Mouse (Mus musculus) forebrain, embryonic 11.5 days (tissue): ENCODE measurements around the gene Krtap15. TPM values are rescaled to one million over a fixed set of nuclear protein-coding genes. Genes with fewer than 3 reads are reported as not detected.

Experiments used
- ATAC-seq: fragments of 200-750 bp; cut with Nextera tagmentation; replicated peaks from 2 replicates; pipeline ENCODE4 v1.8.0; 2017; ENCODE audit warnings: moderate TSS enrichment; ENCODE audit not compliant: low FRiP score
- DNase-seq: peaks from one replicate; pipeline ENCODE4 v3.0.0-alpha.2; 2017; ENCODE audit warnings: low spot score
- H3K27ac ChIP-seq: fragments of 300-500 bp; sonication (generic); 2 replicates; pipeline ENCODE4 v1.5.1; 2014; ENCODE audit warnings: low read depth, low read length
- H3K27me3 ChIP-seq: fragments of 300-500 bp; sonication (generic); 2 replicates; pipeline ENCODE4 v1.6.1; 2014; ENCODE audit warnings: mild to moderate bottlenecking, low read length, mixed read lengths; ENCODE audit not compliant: control insufficient read depth, insufficient read depth
- H3K36me3 ChIP-seq: fragments of 300-500 bp; sonication (generic); 2 replicates; pipeline ENCODE4 v1.6.1; 2014; ENCODE audit warnings: mild to moderate bottlenecking, low read length, moderate library complexity, mixed read lengths; ENCODE audit not compliant: control insufficient read depth, insufficient read depth
- H3K4me1 ChIP-seq: fragments of 300-500 bp; sonication (generic); replicated peaks from 2 replicates; pipeline ENCODE4 v1.6.1; 2014; ENCODE audit warnings: low read length, mixed read lengths; ENCODE audit not compliant: control insufficient read depth, insufficient read depth
- H3K4me2 ChIP-seq: fragments of 300-500 bp; sonication (generic); 2 replicates; pipeline ENCODE4 v1.6.1; 2014; ENCODE audit warnings: low read depth, mild to moderate bottlenecking, low read length, moderate library complexity, mixed read lengths; ENCODE audit not compliant: severe bottlenecking
- H3K4me3 ChIP-seq: fragments of 300-500 bp; sonication (generic); 2 replicates; pipeline ENCODE4 v1.5.1; 2014; ENCODE audit warnings: low read depth, low read length
- H3K9ac ChIP-seq: fragments of 300-500 bp; sonication (generic); 2 replicates; pipeline ENCODE4 v1.6.1; 2014; ENCODE audit warnings: low read length
- H3K9me3 ChIP-seq: fragments of 300-500 bp; sonication (generic); 2 replicates; pipeline ENCODE4 v1.6.1; 2016; ENCODE audit warnings: low read length, mixed read lengths; ENCODE audit not compliant: control insufficient read depth
- WGBS: fragments of 180-500 bp; shearing (Covaris S2); extraction: QIAGEN DNeasy Blood & Tissue Kit; methylation state at CpG from one replicate; pipeline ENCODE4 v1.1.7; 2014; 5-methylcytosine and 5-hydroxymethylcytosine counted together
- polyA plus RNA-seq: library from polyadenylated mRNA; unstranded; fragments of >200 nt; fragmentation: Nextera tagmentation; extraction: Ambion mirVana; gene quantifications from 2 replicates; pipeline ENCODE4 v1.2.1, GENCODE M21; 2014

Gene Krtap15
- polyA plus RNA-seq = not detected in 2 replicates

DNA sequence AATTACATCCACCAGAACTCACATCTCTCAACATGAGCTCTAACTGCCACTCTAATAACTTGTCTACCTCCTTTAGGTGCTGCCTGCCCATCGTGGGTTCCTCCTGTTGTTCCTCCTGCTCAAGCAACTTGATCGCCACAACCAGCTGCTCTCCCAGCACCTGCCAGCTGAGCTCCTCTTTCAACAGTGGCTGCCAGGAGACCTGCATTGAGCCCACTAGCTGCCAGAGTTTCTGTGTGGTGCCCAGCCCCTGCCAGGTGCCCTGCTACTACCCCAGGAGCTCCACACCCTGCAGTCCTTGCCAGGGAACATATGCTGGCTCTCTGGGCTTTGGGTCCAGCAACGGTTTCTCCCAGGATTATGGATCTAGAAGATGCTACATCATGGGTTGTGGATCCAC lies at the start of gene Krtap15:
TSS of gene Krtap15 (plus strand) at position 150 of the 400 bp plus-strand sequence.
- ATAC-seq (no peak), DNase-seq (no peak)
- no peak within 1 kb of the TSS for H3K9ac ChIP-seq
- no peaks in the 10 kb centered on the region for H3K36me3 ChIP-seq
- H3K4me1 ChIP-seq = no peaks in the 10 kb centered on the region
- WGBS = 74% methylated on average over 3 of the region's 3 CpGs
- no peak within 1 kb of the TSS for H3K4me2 ChIP-seq
- no peak within 1 kb of the TSS for H3K27ac ChIP-seq
- no peak within 1 kb of the TSS for H3K4me3 ChIP-seq
- no peaks in the 10 kb centered on the region for H3K9me3 ChIP-seq
- H3K27me3 ChIP-seq = no peaks in the 10 kb centered on the region

GRCm38 (mm10) chr16:88774106-88774505 lies 45.9 kb upstream of the Krtap15 start, which contains the start of gene 2310057N15Rik:
Gene 2310057N15Rik, minus strand, starts transcription at chr16:88774206.
- WGBS = 92% methylated on average over 2 of the region's 2 CpGs
- H3K9me3 ChIP-seq = no peaks in the 10 kb centered on the region
- H3K4me1 ChIP-seq = no peaks in the 10 kb centered on the region
- no peak within 1 kb of the TSS for H3K4me2 ChIP-seq
- H3K9ac ChIP-seq = no peak within 1 kb of the TSS
- H3K27ac ChIP-seq = no peak within 1 kb of the TSS
- H3K27me3 ChIP-seq = no peaks in the 10 kb centered on the region
- no peak within 1 kb of the TSS for H3K4me3 ChIP-seq
- no peaks in the 10 kb centered on the region for H3K36me3 ChIP-seq
- ATAC-seq = no peak
- no peak for DNase-seq

DNA sequence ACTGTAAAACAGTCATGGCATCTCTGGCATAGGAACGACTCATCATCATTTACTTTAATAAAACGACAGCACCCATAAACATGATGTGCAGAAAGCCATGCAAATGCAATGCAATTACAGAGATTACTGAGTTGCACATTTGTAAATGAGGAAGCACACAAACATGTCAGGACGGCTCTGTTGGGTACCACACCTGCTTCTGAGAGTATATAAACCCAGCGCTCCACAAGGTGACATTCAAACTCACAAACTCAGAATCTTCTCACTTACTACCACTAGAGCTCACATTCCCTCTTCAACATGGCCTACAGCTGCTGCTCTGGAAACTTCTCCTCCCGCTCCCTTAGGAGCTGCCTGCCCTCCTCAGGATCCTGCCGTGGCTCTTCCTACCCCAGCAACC lies 42.4 kb upstream of the Krtap15 start, which contains the start of gene Gm5965:
TSS of gene Gm5965 (plus strand) at position 301 of the 400 bp plus-strand sequence.
- Histone ChIP-seq H3K4me3 (no peak within 1 kb of the TSS), H3K4me1 (no peaks in the 10 kb centered on the region), H3K36me3 (no peaks in the 10 kb centered on the region), H3K27ac (no peak within 1 kb of the TSS), H3K27me3 (no peaks in the 10 kb centered on the region), H3K9ac (no peak within 1 kb of the TSS), H3K9me3 (no peaks in the 10 kb centered on the region), H3K4me2 (no peak within 1 kb of the TSS)
- DNase-seq (no peak), ATAC-seq (no peak)
- WGBS = 88% methylated on average over 6 of the region's 6 CpGs

DNA sequence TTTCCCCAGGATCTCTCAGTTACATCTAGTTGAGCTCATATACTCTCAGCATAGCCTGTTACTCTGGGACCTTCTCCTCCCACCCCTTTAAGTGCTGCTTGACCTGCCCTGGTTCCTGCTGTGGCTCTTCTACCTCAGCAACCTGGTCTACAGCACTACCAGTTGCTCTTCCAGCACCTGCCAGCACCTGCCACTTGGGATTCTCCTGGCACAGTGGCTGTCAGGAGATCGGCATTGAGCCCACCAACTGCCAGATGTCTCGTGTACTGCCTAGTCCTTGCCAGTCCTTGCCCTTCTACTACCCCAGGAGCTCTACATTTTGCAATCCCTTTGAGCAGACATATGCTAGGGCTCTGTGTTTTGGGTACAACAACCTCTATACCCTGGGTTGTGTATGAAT lies 33.2 kb upstream of the Krtap15 start:
- ATAC-seq = no peak

GRCm38 (mm10) chr16:88811827-88812226 lies 8.2 kb upstream of the Krtap15 start, which contains the start of gene Gm20741:
Gene Gm20741, minus strand, starts transcription at chr16:88812220.
- Histone ChIP-seq H3K27ac (no peak within 1 kb of the TSS), H3K4me3 (no peak within 1 kb of the TSS), H3K9ac (no peak within 1 kb of the TSS), H3K4me1 (no peaks in the 10 kb centered on the region), H3K36me3 (no peaks in the 10 kb centered on the region), H3K27me3 (no peaks in the 10 kb centered on the region), H3K4me2 (no peak within 1 kb of the TSS), H3K9me3 (no peaks in the 10 kb centered on the region)
- no peak for ATAC-seq
- 78% methylated on average over 2 of the region's 2 CpGs for WGBS
- DNase-seq = no peak

More for the DNA sequence above, 33.2 kb upstream of the Krtap15 start:
- Histone ChIP-seq H3K9ac (no peak overlapping the region), H3K27me3 (no peaks in the 10 kb centered on the region), H3K4me3 (no peak overlapping the region), H3K4me2 (no peak overlapping the region), H3K4me1 (no peaks in the 10 kb centered on the region), H3K27ac (no peak overlapping the region), H3K9me3 (no peaks in the 10 kb centered on the region), H3K36me3 (no peaks in the 10 kb centered on the region)
- WGBS = 89% methylated on average over 2 of the region's 2 CpGs
- DNase-seq = no peak

GRCm38 (mm10) chr16:88823736-88824135 lies 3.7 kb downstream of the Krtap15 start:
- no peak overlapping the region for H3K4me3 ChIP-seq
- no peak overlapping the region for H3K27ac ChIP-seq
- ATAC-seq (peak; percentile 64), DNase-seq (no peak)
- no peak overlapping the region for H3K9ac ChIP-seq
- H3K27me3 ChIP-seq = no peaks in the 10 kb centered on the region
- WGBS = 74% methylated on average over 3 of the region's 3 CpGs
- H3K4me2 ChIP-seq = no peak overlapping the region
- no peaks in the 10 kb centered on the region for H3K4me1 ChIP-seq
- no peaks in the 10 kb centered on the region for H3K9me3 ChIP-seq
- H3K36me3 ChIP-seq = no peaks in the 10 kb centered on the region

GRCm38 (mm10) chr16:88826095-88826652 lies 6.2 kb downstream of the Krtap15 start, which contains the start of gene Krtap14:
Gene Krtap14, minus strand, starts transcription at chr16:88826145.
- no peaks in the 10 kb centered on the region for H3K27me3 ChIP-seq
- no peak within 1 kb of the TSS for H3K9ac ChIP-seq
- no peak within 1 kb of the TSS for H3K4me3 ChIP-seq
- no peaks in the 10 kb centered on the region for H3K9me3 ChIP-seq
- 78% methylated on average over 9 of the region's 9 CpGs for WGBS
- H3K27ac ChIP-seq = no peak within 1 kb of the TSS
- H3K4me2 ChIP-seq = no peak within 1 kb of the TSS
- no peak for DNase-seq
- ATAC-seq = no peak
- no peaks in the 10 kb centered on the region for H3K4me1 ChIP-seq
- H3K36me3 ChIP-seq = no peaks in the 10 kb centered on the region

- ATAC-seq (no peak), DNase-seq (no peak)
- no peak overlapping the region for H3K27ac ChIP-seq
Measured at GRCm38 (mm10) chr16:88826978-88827377, 7.0 kb downstream of the Krtap15 start.

DNA sequence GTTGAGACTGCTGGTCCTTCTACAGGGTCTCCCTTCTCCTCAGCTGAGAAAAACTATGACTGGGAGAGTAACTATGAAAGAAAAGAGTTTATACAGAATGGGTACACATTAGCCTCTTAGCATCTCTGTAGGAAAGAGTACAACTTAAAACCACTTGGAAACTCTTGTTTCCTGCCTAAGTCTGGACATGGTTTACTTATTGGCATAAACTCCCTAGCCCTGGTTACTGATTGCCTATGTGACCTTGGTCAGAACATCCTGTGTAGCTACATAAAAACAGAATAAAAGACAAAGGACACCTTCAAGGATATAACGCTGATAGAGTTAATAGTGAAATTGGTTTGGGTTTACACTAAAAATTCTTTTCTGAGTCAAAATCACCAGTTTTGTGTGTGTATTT lies 27.3 kb downstream of the Krtap15 start:
- no peak overlapping the region for H3K27ac ChIP-seq
- H3K9me3 ChIP-seq = no peaks in the 10 kb centered on the region
- H3K9ac ChIP-seq = no peak overlapping the region
- no peak for DNase-seq
- no peak for ATAC-seq
- WGBS = 100% methylated on average over 1 of the region's 1 CpGs
- H3K4me2 ChIP-seq = no peak overlapping the region
- H3K27me3 ChIP-seq = no peaks in the 10 kb centered on the region
- no peak overlapping the region for H3K4me3 ChIP-seq
- no peaks in the 10 kb centered on the region for H3K4me1 ChIP-seq
- no peaks in the 10 kb centered on the region for H3K36me3 ChIP-seq

More at GRCm38 (mm10) chr16:88826978-88827377, 7.0 kb downstream of the Krtap15 start:
- no peaks in the 10 kb centered on the region for H3K27me3 ChIP-seq
- no peak overlapping the region for H3K4me2 ChIP-seq
- whole genome bisulfite sequencing = 72% methylated on average over 3 of the region's 3 CpGs
- no peak overlapping the region for H3K4me3 ChIP-seq
- H3K4me1 ChIP-seq = no peaks in the 10 kb centered on the region
- no peak overlapping the region for H3K9ac ChIP-seq
- no peaks in the 10 kb centered on the region for H3K9me3 ChIP-seq
- no peaks in the 10 kb centered on the region for H3K36me3 ChIP-seq
